Mouse (Mus musculus): ENCODE measurements around the gene Zfp936. TPM values are rescaled to one million over a fixed set of nuclear protein-coding genes. Genes with fewer than 3 reads are reported as not detected.
"Not testable (repeated sequence)": the region's sequence is repeated elsewhere in the genome, so short reads cannot be mapped to it uniquely, and the experiment has no call there.

Zfp936 gene
- polyA plus RNA-seq, 1 experiment from 2014 or later: not detected

DNA sequence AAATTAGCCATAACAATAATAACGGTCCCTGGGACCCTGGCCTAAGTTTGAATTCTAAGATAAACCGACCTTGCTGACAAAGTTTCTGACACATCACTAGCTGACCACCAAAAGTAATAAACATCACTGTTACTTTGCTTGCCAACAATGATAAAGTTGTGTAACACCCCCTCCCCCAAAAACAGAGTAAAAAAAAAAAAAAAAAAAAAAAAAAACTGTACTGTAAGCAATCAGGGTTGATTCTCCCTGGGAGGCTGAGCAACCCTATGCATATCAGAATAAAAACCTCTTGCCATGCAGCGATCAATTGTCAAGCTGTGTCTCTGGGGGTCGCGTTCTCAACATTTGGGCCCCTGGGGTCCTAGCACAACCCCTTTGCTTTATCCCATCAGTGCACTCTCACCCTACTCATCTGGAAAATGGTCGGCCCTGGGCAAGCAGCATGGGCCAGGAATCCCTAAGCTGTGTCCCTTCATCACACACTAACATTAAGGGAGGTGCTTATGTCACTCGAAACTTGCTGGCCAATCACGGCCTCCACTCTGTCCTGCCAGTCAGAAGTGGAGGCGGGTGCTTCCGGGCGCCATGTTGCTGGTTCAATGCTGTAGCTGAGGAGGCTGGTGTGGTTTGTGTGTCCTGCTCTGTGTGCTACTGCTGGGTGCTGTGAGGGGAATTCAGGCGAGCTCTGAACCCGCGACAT lies 63.1 kb downstream of the Zfp936 start:
- no peaks in the 10 kb centered on the region for H3K27me3 ChIP-seq (replicated peaks; ENCODE audit: insufficient read depth, low read length)
- no peak overlapping the region for H3K4me2 ChIP-seq (replicated peaks; ENCODE audit: low read depth, low read length)
- no peaks in the 10 kb centered on the region for H3K4me1 ChIP-seq (ENCODE audit: insufficient read depth, low read depth, low read length)
- DNase-seq (ENCODE audit: low spot score) (no peak), ATAC-seq (no peak)
- no peak overlapping the region for H3K4me3 ChIP-seq (ENCODE audit: low read depth, low read length)
- WGBS: 84% methylated on average over 14 of the region's 14 CpGs
- peaks cover 12% of the 10 kb centered on the region for H3K9me3 ChIP-seq (ENCODE audit: low read length)
- H3K36me3 ChIP-seq (ENCODE audit: insufficient read depth, low read length): no peaks in the 10 kb centered on the region
- no peak overlapping the region for H3K27ac ChIP-seq (ENCODE audit: low read length)
- TF ChIP-seq CTCF (IDR thresholded peaks at IDR 0.05) (no peak), EP300 (IDR thresholded peaks at IDR 0.05) (no peak)
- H3K9ac ChIP-seq (replicated peaks; ENCODE audit: low read depth): no peak overlapping the region

DNA sequence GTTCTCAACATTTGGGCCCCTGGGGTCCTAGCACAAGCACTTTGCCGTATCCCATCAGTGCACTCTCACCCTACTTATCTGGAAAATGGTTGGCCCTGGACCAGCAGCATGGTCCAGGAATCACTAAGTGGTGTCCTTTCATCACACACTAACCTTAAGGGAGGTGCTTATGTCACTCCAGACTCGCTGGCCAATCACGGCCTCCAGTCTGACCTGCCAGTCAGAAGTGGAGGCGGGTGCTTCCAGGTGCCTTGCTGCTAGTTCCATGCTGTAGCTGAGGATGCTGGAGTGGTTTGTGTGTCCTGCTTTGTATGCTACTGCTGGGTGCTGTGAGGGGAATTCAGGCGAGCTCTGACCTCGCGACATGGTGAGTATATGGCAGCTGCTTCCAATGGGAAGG lies 99.8 kb downstream of the Zfp936 start:
- H3K4me3 ChIP-seq (ENCODE audit: low read depth, low read length); H3K27ac ChIP-seq (ENCODE audit: low read length); H3K4me2 ChIP-seq (replicated peaks; ENCODE audit: low read depth, low read length); H3K4me1 ChIP-seq (ENCODE audit: insufficient read depth, low read depth, low read length); H3K9me3 ChIP-seq (ENCODE audit: low read length); H3K27me3 ChIP-seq (replicated peaks; ENCODE audit: insufficient read depth, low read length); ATAC-seq; DNase-seq (ENCODE audit: low spot score); H3K36me3 ChIP-seq (ENCODE audit: insufficient read depth, low read length); H3K9ac ChIP-seq (replicated peaks; ENCODE audit: low read depth): not testable (repeated sequence)
- WGBS: 72% methylated on average over 7 of the region's 7 CpGs

Small RNAs within 50 kb of the gene (microRNA-seq; reads per million reads assigned to microRNA genes)
- not detected for gene Gm22707

Other genes starting within 250 kb of the Zfp936 start
- gene Gm2381, start 247.0 kb upstream of the Zfp936 start, polyA plus RNA-seq (2015; fragmentation: Nextera tagmentation; extraction: Ambion mirVana): not detected in 2 replicates
- not detected in 2 replicates for gene Vmn2r63, start 180.4 kb upstream of the Zfp936 start, polyA plus RNA-seq (2015; fragmentation: Nextera tagmentation; extraction: Ambion mirVana)
- not detected in 2 replicates for gene Gm9268, start 95.5 kb upstream of the Zfp936 start, polyA plus RNA-seq (2015; fragmentation: Nextera tagmentation; extraction: Ambion mirVana)
- 9.7 and 10.5 TPM in 2 replicates for gene Zfp715, start 199.1 kb downstream of the Zfp936 start, polyA plus RNA-seq (2015; fragmentation: Nextera tagmentation; extraction: Ambion mirVana)
- gene Siglecf, start 237.1 kb downstream of the Zfp936 start, polyA plus RNA-seq (2015; fragmentation: Nextera tagmentation; extraction: Ambion mirVana): 0.88 and 0.98 TPM in 2 replicates

Measured in lung, postnatal 0 days (tissue).